ENCODE assay signal across 9 mouse cellular contexts in genomic region chr14:61689776-61690175, GRCm38 (mm10).
DNase-seq lines count a peak whose midpoint lies in the region; ATAC-seq and TF ChIP-seq lines count a peak whose summit lies in the region.
"Had no signal": no experiment of that assay in that cellular context is flagged by ENCODE, and none has a peak within 500 bp of the region (broad histone marks: within the 10 kb centered on the region; RNA-seq: fewer than 3 reads in every experiment).

No protein-coding gene starts in this region.

- no peak overlapping the region for H3K9ac ChIP-seq in liver, embryonic 12.5 days

- TF ChIP-seq CTCF in testis, adult 2 months (IDR thresholded peaks at IDR 0.05; ENCODE audit: control insufficient read depth, insufficient read depth, insufficient replicate concordance, low read depth, low read length): no peak

- H3K27ac ChIP-seq in testis, adult 2 months (ENCODE audit: control insufficient read depth, insufficient read depth, low read depth, low read length): no peak overlapping the region
- H3K27ac ChIP-seq in liver, embryonic 12.5 days: no peak overlapping the region
- H3K27ac ChIP-seq: layer of hippocampus, adult 2 months had no signal

- H3K36me3 ChIP-seq in testis, adult 2 months (ENCODE audit: control insufficient read depth, insufficient read depth, low read length): no peaks in the 10 kb centered on the region
- no peaks in the 10 kb centered on the region for H3K36me3 ChIP-seq in liver, embryonic 12.5 days

- peak overlapping the region; percentile 52 for H3K4me3 ChIP-seq in testis, adult 2 months (ENCODE audit: control insufficient read depth, low read depth, low read length)
- peak overlapping the region; percentile 17 for H3K4me3 ChIP-seq in liver, embryonic 12.5 days
- H3K4me3 ChIP-seq: layer of hippocampus, adult 2 months had no signal

- H3K9me3 ChIP-seq in liver, embryonic 12.5 days (replicated peaks): no peaks in the 10 kb centered on the region

- TF ChIP-seq POLR2A in testis, adult 2 months (IDR thresholded peaks at IDR 0.05; ENCODE audit: control insufficient read depth, low read depth, low read length): no peak

- DNase-seq in heart, adult 11 months: peak; percentile 89
- DNase-seq in heart, adult 9 months (ENCODE audit: low spot score in 2 of 2): no peak
- DNase-seq in testis, postnatal 10 days (ENCODE audit: low spot score): no peak
- no peak for DNase-seq in layer of hippocampus, adult 11-12 months (ENCODE audit: low spot score)
- no peak for DNase-seq in urinary bladder, adult 18-20 months (ENCODE audit: low spot score in 2 of 2)
- no peak for DNase-seq in embryo, embryonic 10.5 days (ENCODE audit: low spot score)

- ATAC-seq in liver, embryonic 12.5 days: no peak

- peak overlapping the region; percentile 53 for H3K4me2 ChIP-seq in liver, embryonic 12.5 days

- peaks cover 7% of the 10 kb centered on the region; the same call in 1 of the 2 replicates for H3K27me3 ChIP-seq in testis, adult 2 months (ENCODE audit: control insufficient read depth, insufficient read depth, low read length)
- peaks cover 81% of the 10 kb centered on the region for H3K27me3 ChIP-seq in liver, embryonic 12.5 days (replicated peaks)

- H3K4me1 ChIP-seq in testis, adult 2 months (ENCODE audit: control insufficient read depth, insufficient read depth, low read length): peaks cover 9% of the 10 kb centered on the region
- peaks cover 42% of the 10 kb centered on the region for H3K4me1 ChIP-seq in liver, embryonic 12.5 days

- WGBS in liver, embryonic 12.5 days (ENCODE audit: insufficient replicate concordance): 18% methylated on average over 24 of the region's 24 CpGs
